Mouse (Mus musculus): ENCODE results near the gene Vat1l.

DNA sequence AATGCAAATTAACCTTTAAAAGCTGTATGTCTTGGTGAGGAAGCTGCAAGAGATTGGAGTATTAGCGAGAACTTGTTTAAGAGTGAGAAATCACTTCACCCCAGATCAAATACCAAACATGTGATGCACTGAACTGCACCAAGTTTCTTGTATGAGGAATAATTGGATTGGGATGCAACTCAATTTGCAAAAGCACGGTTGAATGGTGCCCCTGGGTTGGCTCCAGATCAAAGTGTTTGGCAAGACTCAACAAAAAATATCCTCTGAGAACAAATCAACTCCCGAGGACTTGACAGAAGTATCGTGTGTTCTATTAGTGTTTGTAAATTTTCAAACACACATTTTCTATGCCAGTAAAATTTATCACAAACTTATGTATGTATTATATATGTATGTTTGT lies 112.7 kb downstream of the Vat1l start:
- TF ChIP-seq CTCF (IDR thresholded peaks at IDR 0.05; ENCODE audit: insufficient read depth, low read length) (no peak), POLR2A (IDR thresholded peaks at IDR 0.05; ENCODE audit: borderline replicate concordance, extremely low read depth, low read depth, low read length) (no peak)

Measured in lung, adult 2 months (tissue).